Mouse (Mus musculus) layer of hippocampus, adult 2 months (tissue): ENCODE measurements around the gene Dock2. TPM values are rescaled to one million over a fixed set of nuclear protein-coding genes. Genes with fewer than 3 reads are reported as not detected.

ENCODE experiments used
- DNase-seq, 2 experiments: peaks; one replicate each; pipeline ENCODE4 v3.0.0; 2022; ENCODE audit warnings: low spot score in 2 of 2
- H3K27ac ChIP-seq: fragments of 200-600 bp; 2 replicates; pipeline ENCODE4 v1.8.1; 2022
- H3K4me3 ChIP-seq: fragments of 200-600 bp; 2 replicates; pipeline ENCODE4 v1.8.1; 2022; ENCODE audit warnings: mild to moderate bottlenecking
- CTCF ChIP-seq: fragments of 200-600 bp; conservative IDR thresholded peaks from 2 replicates; pipeline ENCODE4 v1.8.1; 2022; ENCODE audit warnings: antibody characterized with exemption, mild to moderate bottlenecking, moderate library complexity
- total RNA-seq, 2 experiments: library from RNA; stranded (reverse); gene quantifications; 2 replicates each; pipeline ENCODE4 v1.2.3; 2021

Gene Dock2
- total RNA-seq, 2 experiments from 2014 or later: 3.1 to 3.4 TPM

DNA sequence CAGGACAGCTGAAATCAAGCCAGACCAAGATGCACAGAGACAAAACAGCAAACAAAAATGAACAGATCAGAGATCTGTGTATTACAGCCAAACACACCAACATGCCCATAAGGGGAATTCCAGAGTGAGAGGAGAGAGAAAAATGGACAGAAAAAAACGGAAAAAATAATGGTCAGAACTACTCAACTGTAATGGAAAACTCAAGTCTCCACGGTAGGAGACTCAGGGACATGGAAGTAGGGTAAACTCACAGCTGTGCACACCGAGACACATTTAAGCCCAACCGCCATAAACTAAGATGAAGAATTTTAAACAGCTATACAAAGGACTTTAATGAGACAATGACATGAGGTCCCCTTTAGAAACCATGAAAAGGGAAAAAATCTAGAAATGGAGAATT is 24.1 kb downstream of the Dock2 start:
- H3K27ac ChIP-seq: no peak overlapping the region
- no peak for DNase-seq
- no peak overlapping the region for H3K4me3 ChIP-seq
- no peak for TF ChIP-seq CTCF

GRCm38 (mm10) chr11:34741081-34741480 is 42.6 kb downstream of the Dock2 start:
- Histone ChIP-seq H3K27ac (no peak overlapping the region), H3K4me3 (no peak overlapping the region)
- no peak for DNase-seq
- TF ChIP-seq CTCF: no peak

- H3K27ac ChIP-seq: no peak overlapping the region; the same call in 1 of the 2 replicates
- no peak overlapping the region for H3K4me3 ChIP-seq
- no peak for TF ChIP-seq CTCF
- no peak for DNase-seq
These were observed 43.9 kb downstream of the Dock2 start for GRCm38 (mm10) chr11:34739816-34740215.

- H3K4me3 ChIP-seq: no peak overlapping the region
- peak overlapping the region; percentile 79 for H3K27ac ChIP-seq
- peak in 1 of 2 experiments; percentile 7 for DNase-seq
- TF ChIP-seq CTCF: no peak
These were observed 44.7 kb downstream of the Dock2 start for GRCm38 (mm10) chr11:34738945-34739344.

DNA sequence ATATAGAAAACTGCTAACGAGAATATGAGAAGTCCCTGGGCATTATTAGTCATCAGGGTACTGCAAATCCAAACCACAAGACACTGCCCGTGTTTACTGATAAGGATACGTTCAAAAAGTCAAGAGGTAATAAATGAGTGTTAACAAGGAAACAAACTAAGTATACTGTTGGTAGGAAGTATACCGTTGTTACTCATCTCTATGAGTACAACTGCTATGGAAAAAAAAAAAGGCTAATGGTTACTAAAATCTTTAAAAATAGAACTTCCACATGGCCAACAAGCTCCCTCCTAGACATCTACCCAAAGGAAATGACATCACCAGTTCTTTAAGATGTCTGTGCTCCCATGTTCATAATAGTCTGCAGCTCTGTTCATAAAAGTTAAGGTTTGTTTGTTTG is 46.5 kb downstream of the Dock2 start:
- H3K27ac ChIP-seq: no peak overlapping the region
- no peak for TF ChIP-seq CTCF

GRCm38 (mm10) chr11:34734033-34734432 is 49.7 kb downstream of the Dock2 start:
- DNase-seq: no peak
- Histone ChIP-seq H3K27ac (no peak overlapping the region), H3K4me3 (no peak overlapping the region)
- TF ChIP-seq CTCF: no peak

More for the DNA sequence above, 46.5 kb downstream of the Dock2 start:
- no peak for DNase-seq
- no peak overlapping the region for H3K4me3 ChIP-seq

DNA sequence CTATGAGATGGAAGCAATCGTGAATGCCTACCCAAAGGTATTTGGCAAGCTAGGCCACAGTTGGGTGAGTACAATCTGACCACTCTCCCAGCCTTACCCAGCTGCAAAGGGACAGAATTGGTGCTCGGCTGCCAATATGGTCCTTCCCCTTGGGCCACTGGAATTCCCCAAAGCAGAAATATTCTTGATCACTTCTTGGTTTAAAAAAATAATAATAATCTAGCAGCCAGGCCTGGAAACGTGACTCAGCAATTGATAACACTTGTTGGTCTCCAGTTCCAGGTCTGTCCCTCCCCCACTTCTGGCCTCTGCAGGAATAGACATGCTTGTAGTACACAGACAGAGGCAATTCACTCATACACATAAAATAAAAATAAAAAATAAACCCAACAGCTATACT is 56.2 kb downstream of the Dock2 start:
- H3K4me3 ChIP-seq: no peak overlapping the region
- DNase-seq: no peak
- H3K27ac ChIP-seq: no peak overlapping the region
- no peak for TF ChIP-seq CTCF

- Histone ChIP-seq H3K27ac (no peak overlapping the region), H3K4me3 (no peak overlapping the region)
- TF ChIP-seq CTCF: no peak
- no peak for DNase-seq
These were observed 56.9 kb downstream of the Dock2 start for GRCm38 (mm10) chr11:34726699-34727347.

GRCm38 (mm10) chr11:34713360-34713759 is 70.3 kb downstream of the Dock2 start:
- no peak for TF ChIP-seq CTCF
- Histone ChIP-seq H3K4me3 (no peak overlapping the region), H3K27ac (no peak overlapping the region)
- no peak for DNase-seq

DNA sequence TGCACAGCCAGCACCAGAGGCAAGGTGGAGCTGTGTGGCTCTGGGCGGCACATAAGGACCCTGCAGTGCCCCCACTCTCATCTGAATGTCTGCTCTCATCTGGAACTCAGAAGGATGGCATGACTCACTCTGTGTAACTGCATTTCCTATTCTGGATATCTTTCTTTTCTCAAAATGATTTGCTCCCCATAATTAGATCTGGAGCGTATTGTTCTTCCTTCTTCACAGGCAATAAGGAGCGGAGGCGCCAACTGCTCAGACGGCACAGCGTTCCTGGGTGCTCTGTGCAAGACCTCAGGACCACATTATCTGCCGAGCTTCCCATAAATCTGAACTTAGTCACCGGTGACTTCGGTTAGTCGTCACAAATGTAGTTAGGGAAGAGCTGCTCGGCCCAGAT is 75.4 kb downstream of the Dock2 start:
- H3K4me3 ChIP-seq: no peak overlapping the region
- peak; percentile 15 to 19 for DNase-seq
- H3K27ac ChIP-seq: no peak overlapping the region
- 0 out of 2 replicates have a peak, but pooled peaks have one; percentile 10 for TF ChIP-seq CTCF

GRCm38 (mm10) chr11:34707360-34707759 is 76.3 kb downstream of the Dock2 start:
- DNase-seq: no peak
- no peak overlapping the region for H3K27ac ChIP-seq
- no peak overlapping the region for H3K4me3 ChIP-seq
- TF ChIP-seq CTCF: no peak

GRCm38 (mm10) chr11:34705108-34705446 is 78.6 kb downstream of the Dock2 start:
- no peak overlapping the region for H3K4me3 ChIP-seq
- no peak for TF ChIP-seq CTCF
- no peak for DNase-seq
- no peak overlapping the region for H3K27ac ChIP-seq

GRCm38 (mm10) chr11:34704384-34705107 is 79.1 kb downstream of the Dock2 start:
- DNase-seq: no peak
- no peak overlapping the region for H3K27ac ChIP-seq
- peak; percentile 70 for TF ChIP-seq CTCF
- no peak overlapping the region for H3K4me3 ChIP-seq

- TF ChIP-seq CTCF: no peak
- no peak for DNase-seq
- H3K4me3 ChIP-seq: no peak overlapping the region
- no peak overlapping the region for H3K27ac ChIP-seq
These were observed 79.8 kb downstream of the Dock2 start for GRCm38 (mm10) chr11:34703851-34704250.
